Mouse (Mus musculus): ENCODE measurements at regions not wholly inside any gene's neighbourhood (a gene's known extent, or its start where the extent isn't known, plus 50 kb on each side); places are given as distances from the start of the nearest gene placed in this dataset.
A peak's percentile ranks its signal among the peaks of the same experiment; 100 is the strongest.

- TF ChIP-seq CTCF (IDR thresholded peaks at IDR 0.05): no peak
- intact Hi-C loops (cut with DNase I): loop anchor here (5.0 kb wide), 1 partner anchor 72 kb away; the partner anchor contains the start of gene Mef2a
- Histone ChIP-seq H3K27ac (peak overlapping the region; percentile 87; the same call in 1 of the 2 replicates), H3K4me3 (no peak overlapping the region)
- no peak for DNase-seq (ENCODE audit: extremely low spot score in 1 of 2, low spot score in 2 of 2)
These were observed 71.9 kb upstream of the Mef2a start for GRCm38 (mm10) chr7:67444523-67444942.

- Histone ChIP-seq H3K27ac (peak overlapping the region; percentile 87), H3K4me3 (no peak overlapping the region)
- DNase-seq (ENCODE audit: extremely low spot score in 1 of 2, low spot score in 2 of 2): no peak
- intact Hi-C loops (cut with DNase I): loop anchor here (5.0 kb wide), 1 partner anchor 71 kb away; the partner anchor contains the start of gene Mef2a
- TF ChIP-seq CTCF (IDR thresholded peaks at IDR 0.05): no peak
These were observed 71.0 kb upstream of the Mef2a start for GRCm38 (mm10) chr7:67443666-67444065.

GRCm38 (mm10) chr7:67443001-67443555, 70.4 kb upstream of the Mef2a start:
- intact Hi-C loops (cut with DNase I): loop anchor here (5.0 kb wide), 1 partner anchor 71 kb away; the partner anchor contains the start of gene Mef2a
- Histone ChIP-seq H3K4me3 (no peak overlapping the region), H3K27ac (peak overlapping the region; percentile 87)
- no peak; the same call in 1 of the 2 replicates for TF ChIP-seq CTCF (IDR thresholded peaks at IDR 0.05)
- peak; percentile 43 to 58 for DNase-seq (ENCODE audit: extremely low spot score in 1 of 2, low spot score in 2 of 2)

GRCm38 (mm10) chr7:67442284-67442683, 69.6 kb upstream of the Mef2a start:
- intact Hi-C loops (cut with DNase I): loop anchor here (5.0 kb wide), 1 partner anchor 70 kb away; the partner anchor contains the start of gene Mef2a
- no peak for TF ChIP-seq CTCF (IDR thresholded peaks at IDR 0.05)
- no peak overlapping the region for H3K4me3 ChIP-seq
- no peak for DNase-seq (ENCODE audit: extremely low spot score in 1 of 2, low spot score in 2 of 2)
- peak overlapping the region; percentile 87; the same call in 1 of the 2 replicates for H3K27ac ChIP-seq

GRCm38 (mm10) chr7:67440806-67441205, 68.1 kb upstream of the Mef2a start:
- no peak for DNase-seq (ENCODE audit: extremely low spot score in 1 of 2, low spot score in 2 of 2)
- no peak overlapping the region for H3K27ac ChIP-seq
- H3K4me3 ChIP-seq: no peak overlapping the region
- intact Hi-C loops (cut with DNase I): loop anchor here (5.0 kb wide), 1 partner anchor 69 kb away; the partner anchor contains the start of gene Mef2a
- no peak for TF ChIP-seq CTCF (IDR thresholded peaks at IDR 0.05)

- DNase-seq (ENCODE audit: extremely low spot score in 1 of 2, low spot score in 2 of 2): no peak
- TF ChIP-seq CTCF (IDR thresholded peaks at IDR 0.05): no peak
- Histone ChIP-seq H3K27ac (no peak overlapping the region), H3K4me3 (no peak overlapping the region)
- intact Hi-C loops (cut with DNase I): no loop called here
These were observed 64.8 kb upstream of the Mef2a start for GRCm38 (mm10) chr7:67437216-67438006.

- H3K4me3 ChIP-seq: no peak overlapping the region
- H3K27ac ChIP-seq: no peak overlapping the region
- intact Hi-C loops (cut with DNase I): no loop called here
- no peak for DNase-seq (ENCODE audit: extremely low spot score in 1 of 2, low spot score in 2 of 2)
- no peak for TF ChIP-seq CTCF (IDR thresholded peaks at IDR 0.05)
These were observed 63.1 kb upstream of the Mef2a start for GRCm38 (mm10) chr7:67435643-67436339.

- H3K4me3 ChIP-seq: no peak overlapping the region
- no peak overlapping the region for H3K27ac ChIP-seq
- no peak for TF ChIP-seq CTCF (IDR thresholded peaks at IDR 0.05)
- DNase-seq (ENCODE audit: extremely low spot score in 1 of 2, low spot score in 2 of 2): no peak
- intact Hi-C loops (cut with DNase I): no loop called here
These were observed 58.3 kb upstream of the Mef2a start for GRCm38 (mm10) chr7:67430987-67431386.

DNA sequence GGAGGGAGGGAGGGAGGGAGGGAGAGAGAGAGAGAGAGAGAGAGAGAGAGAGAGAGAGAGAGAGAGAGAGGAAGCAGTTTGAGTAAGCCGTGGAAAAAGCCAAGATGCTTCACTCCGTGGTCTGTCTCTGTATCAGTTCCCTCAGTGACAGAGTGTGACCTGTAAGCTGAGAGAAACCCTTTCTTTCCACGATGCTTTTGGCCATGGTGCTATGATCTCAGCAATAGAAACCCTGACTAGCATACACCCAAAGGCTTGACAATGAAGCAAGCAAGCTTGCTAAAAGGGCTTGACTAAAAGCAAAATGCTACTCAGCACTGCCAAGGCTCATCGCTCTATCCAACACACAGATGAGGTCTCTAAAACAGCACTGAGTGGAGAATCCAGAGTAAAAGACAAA, 57.4 kb upstream of the Mef2a start:
- no peak overlapping the region for H3K27ac ChIP-seq
- no peak for DNase-seq (ENCODE audit: extremely low spot score in 1 of 2, low spot score in 2 of 2)
- intact Hi-C loops (cut with DNase I): no loop called here
- H3K4me3 ChIP-seq: no peak overlapping the region
- no peak for TF ChIP-seq CTCF (IDR thresholded peaks at IDR 0.05)

- TF ChIP-seq CTCF (IDR thresholded peaks at IDR 0.05): no peak
- intact Hi-C loops (cut with DNase I): no loop called here
- DNase-seq (ENCODE audit: extremely low spot score in 1 of 2, low spot score in 2 of 2): no peak
- Histone ChIP-seq H3K27ac (no peak overlapping the region), H3K4me3 (no peak overlapping the region)
These were observed 56.6 kb upstream of the Mef2a start for GRCm38 (mm10) chr7:67429008-67429873.

DNA sequence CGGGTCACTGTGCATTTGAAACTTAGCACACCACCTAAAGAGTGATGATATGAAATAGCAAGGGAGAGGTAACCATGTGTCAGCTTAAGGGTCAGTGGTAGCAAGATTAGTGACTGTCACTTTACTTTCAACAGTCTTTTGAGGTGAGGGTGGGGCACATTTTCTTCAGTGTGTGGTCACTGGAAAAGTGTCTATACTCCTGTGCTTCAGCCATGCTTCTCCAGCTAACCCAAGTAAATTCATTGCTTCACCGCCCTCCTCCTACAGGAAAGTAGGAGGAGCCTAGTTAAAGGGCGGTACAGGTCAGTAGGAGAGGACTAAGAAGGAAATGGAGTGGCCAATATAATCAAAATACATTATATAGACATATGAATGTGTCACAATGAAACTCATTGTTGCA, 55.7 kb upstream of the Mef2a start:
- no peak overlapping the region for H3K27ac ChIP-seq
- no peak overlapping the region for H3K4me3 ChIP-seq
- DNase-seq (ENCODE audit: extremely low spot score in 1 of 2, low spot score in 2 of 2): no peak
- no peak for TF ChIP-seq CTCF (IDR thresholded peaks at IDR 0.05)
- intact Hi-C loops (cut with DNase I): no loop called here

Data from left cerebral cortex, adult 2 months (tissue).